Mouse (Mus musculus) C3H10T1/2 (cell line): ENCODE results near the gene Plk2. TPM values are rescaled to one million over a fixed set of nuclear protein-coding genes. Genes with fewer than 3 reads are reported as not detected.

Experiments used
- polyA plus RNA-seq, 2 experiments: library from polyadenylated mRNA; unstranded; fragments of >200 nt; fragmentation: generic; extraction: Trizol; gene quantifications; one replicate each; pipeline ENCODE4 v1.2.1; 2012; ENCODE audit warnings: missing spikeins in 2 of 2

Plk2 gene
- polyA plus RNA-seq = 10 to 100 TPM; 10.5 to 64.1 TPM

GRCm38 (mm10) chr13:110394291-110395178 lies at the start of gene Plk2:
TSS of gene Plk2 (plus strand) at chr13:110395046.

GRCm38 (mm10) chr13:110356941-110357340 lies 37.9 kb upstream of the Plk2 start, which contains the start of gene Gapt:
TSS of gene Gapt (minus strand) at chr13:110357199.

Other genes with a start within 250 kb of the Plk2 start
- gene Rab3c, start 114.0 kb upstream of the Plk2 start, polyA plus RNA-seq = not detected
- not detected for gene Gapt, start 37.8 kb upstream of the Plk2 start, polyA plus RNA-seq